Mouse (Mus musculus): ENCODE data around the gene Necab2.

Gene Necab2

DNA sequence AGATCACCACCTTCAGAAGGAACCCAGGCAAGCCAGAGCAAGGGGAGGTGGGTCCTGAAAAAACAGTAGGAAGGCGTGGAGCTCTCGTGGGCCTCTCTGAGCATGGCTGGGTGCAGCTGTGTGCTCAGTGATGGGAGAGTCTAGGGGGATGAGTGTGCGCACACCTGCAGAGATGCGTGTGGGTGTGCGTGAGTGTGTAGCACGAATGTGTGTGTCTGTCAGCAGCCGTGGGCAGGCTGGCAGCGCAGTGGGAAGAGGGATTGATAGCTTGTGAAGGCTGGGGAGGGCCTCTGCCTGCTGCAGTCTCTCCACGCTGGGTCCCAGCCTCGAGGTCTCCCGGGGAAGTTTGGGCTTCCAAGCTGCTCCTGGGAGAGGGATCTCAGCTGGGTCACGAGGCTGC lies 3.1 kb downstream of the Necab2 start:
- no peak for DNase-seq (ENCODE audit: low read depth, low spot score)

DNA sequence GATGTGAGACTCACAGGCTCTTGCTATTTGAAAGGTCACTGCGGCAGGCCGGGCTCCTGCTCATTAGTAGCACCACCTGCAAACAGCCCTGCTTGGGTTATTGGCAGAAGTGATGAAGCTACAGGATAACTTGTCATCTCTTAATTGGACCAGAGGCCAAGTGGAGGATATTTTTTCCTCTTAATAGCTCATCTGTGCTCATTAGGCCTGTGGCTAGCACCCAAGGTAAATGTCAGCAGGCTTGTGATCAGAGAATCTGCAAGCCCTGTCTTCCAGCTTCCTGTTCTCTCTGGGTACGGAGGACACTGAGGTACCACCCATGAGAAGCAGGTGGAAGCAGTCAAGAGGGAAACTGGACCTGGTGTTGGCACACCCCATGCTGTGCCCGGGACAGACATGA lies 4.6 kb downstream of the Necab2 start:
- DNase-seq (ENCODE audit: low read depth, low spot score) = no peak

DNA sequence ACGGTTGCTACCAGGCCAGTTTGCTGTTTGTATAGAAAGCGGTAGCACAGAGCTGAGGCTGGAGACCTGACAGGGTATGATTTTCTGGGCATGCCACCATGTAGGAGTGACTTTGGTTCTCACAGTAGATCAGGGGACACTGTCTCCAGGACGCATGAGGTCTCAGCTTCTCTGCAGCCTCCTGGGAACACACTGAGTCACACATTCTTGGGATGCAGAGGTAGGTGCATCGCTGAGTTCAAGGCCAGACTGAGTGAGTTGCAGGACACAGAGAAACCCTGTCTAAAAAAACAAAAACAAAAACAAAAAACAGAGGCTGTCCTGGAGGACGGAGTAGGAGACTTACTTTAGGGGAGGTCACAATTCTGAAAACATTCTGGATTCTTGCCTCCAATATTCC lies 6.4 kb downstream of the Necab2 start:
- no peak for DNase-seq (ENCODE audit: low read depth, low spot score)

DNA sequence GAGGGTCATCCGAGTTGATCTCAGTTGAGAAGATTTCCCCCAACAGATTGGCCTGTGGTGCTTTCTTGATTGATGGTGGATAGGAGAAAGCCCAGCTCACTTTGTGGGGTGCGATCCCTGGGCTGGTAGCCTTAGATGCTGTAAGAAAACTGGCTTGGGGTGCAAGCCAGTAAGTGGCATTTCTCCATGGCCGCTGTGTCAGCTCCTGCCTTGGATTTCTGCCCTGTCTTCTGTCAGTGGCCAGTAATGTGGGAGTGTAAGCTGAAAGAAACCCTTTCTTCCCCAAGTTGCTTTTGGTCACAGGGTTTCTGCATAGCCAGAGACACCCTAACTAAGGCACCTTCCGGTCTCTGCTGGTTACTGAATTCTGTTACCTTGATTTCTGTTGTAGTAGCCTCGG lies 9.5 kb downstream of the Necab2 start:
- DNase-seq (ENCODE audit: low read depth, low spot score) = no peak

DNA sequence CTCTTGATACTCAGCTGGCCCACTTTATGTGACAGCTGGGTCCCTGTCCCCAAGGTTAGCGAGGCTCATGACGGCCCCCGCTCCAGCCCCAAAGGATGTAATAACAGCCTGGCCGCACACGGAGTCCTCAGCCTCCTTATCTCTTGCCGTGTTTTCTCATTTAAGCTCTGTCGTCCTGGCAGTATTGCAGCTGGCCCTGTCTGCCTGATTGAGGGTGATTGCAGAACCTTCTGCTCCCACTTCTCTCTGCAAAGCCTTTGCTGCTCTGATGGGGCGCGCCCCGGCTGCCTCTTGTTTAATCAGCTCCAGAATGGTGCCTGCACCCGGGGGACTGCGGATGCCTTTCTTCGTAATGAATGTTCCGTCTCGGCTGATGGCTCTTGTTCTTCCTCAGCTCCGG lies 13.2 kb downstream of the Necab2 start:
- DNase-seq (ENCODE audit: low read depth, low spot score) = no peak

DNA sequence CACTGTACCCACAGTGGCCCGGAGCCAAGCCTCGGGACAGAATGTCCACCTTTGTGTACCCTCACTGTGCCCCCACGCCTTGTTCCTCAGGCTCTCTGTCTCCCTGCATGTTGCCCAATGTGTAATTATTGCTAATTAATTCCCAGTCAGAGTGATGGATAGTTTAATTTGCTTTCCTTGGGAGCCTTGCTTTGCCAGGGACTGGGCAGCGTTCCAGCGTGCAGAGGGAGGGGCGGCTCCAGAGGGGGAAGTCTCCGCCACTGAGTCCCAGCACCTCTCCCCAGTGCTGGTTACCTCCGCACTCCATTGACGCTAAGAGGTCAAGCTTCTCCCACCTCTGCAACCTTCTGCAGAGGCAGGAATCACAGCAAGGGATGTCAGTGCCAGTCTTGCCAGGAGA lies 14.8 kb downstream of the Necab2 start:
- DNase-seq (ENCODE audit: low read depth, low spot score) = no peak

DNA sequence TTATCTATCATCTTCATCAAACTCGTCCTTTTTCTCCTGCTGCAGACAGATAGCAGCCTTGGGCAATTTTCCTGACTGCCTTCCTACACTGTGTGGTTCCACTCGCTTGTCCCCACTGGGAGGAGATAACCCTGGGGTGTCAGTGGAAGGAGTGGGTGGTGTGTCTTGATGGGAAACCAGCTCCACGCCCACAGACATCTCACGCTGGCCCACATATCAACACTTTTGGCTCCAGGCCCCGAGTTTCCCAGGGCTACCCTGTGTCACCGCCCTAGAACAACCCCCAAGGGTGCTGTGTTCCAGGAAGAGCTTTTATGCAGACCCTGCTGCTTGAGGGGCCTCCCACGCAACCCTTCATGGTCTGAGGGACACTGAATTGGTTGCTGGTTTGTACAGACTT lies 17.2 kb downstream of the Necab2 start:
- DNase-seq (ENCODE audit: low read depth, low spot score) = no peak

DNA sequence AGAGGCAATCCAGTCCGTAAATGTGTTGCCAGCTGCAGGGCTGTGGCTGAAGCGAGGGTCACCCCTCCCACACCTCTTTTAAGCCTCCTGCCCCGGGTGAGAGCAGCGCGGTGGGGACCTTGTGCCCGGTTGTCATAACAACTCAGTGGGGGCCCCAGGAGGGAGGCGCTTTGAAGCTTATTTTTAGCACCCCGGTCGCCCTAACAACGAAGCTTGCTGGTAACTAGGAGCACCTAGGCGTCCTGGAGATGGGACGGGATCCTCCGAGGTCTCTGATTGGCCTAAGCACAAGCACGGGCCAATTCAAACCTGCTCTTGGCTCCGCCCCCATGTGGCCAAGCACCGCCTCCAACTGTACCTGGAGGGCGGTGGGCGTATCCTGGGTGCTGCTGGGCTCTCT lies 19.6 kb downstream of the Necab2 start:
- peak; percentile 93 for DNase-seq (ENCODE audit: low read depth, low spot score)

DNA sequence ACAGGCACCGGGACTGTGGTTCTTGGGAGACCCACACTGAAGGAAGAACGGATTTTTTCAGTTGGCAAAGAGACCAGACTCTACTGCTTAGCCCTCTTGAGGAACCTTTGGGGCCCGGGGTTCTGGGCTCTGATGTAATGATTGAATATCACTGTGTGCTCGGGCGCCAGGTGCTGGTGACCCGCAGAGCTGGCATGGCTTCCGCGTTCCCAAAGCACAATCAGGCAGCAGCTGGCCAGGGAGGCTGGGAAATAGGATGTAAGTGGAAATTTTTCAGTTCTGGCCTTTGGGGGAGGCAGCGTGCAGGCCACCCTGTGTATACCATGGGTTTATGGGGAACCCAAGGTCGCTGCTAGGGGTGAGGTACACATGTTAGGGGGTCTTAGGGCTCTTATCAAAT lies 20.3 kb downstream of the Necab2 start:
- DNase-seq (ENCODE audit: low read depth, low spot score) = no peak

DNA sequence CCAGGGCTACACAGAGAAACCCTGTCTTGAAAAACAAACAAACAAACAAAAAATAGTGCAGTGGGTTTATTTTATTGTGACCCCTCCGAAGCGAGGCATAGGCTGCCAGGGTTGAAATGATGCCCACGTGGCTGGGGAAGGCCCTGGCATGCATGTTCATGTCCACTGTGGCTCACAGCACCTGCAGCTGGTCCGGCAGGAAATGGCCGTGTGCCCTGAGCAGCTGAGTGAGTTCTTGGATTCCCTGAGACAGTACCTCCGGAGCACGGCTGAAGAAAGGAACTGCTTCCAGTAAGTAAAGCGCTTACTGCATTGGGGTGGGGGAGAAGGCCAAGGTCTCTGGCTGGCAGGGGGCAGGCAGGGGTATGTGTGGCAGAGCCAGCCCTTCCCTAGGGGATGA lies 21.6 kb downstream of the Necab2 start:
- DNase-seq (ENCODE audit: low read depth, low spot score) = no peak

DNA sequence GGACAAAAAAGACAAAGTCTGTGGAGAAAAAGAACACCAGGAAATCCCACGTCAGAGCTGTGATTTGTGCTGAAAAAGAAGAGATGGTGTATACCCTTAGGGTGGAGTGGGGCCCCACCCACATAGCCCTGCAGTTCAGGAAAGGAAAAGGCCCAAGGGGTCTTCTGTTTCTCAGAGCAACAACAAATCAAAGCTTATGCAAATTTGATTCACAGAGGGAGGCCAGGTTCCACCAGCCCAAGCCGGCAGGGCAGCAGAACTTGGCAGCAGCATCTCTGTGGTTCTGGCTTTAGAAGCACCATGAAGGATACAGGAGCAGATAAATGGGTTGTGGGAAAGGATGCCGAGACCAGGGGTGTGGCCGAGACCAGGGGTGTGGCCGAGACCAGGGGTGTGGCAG lies 32.2 kb downstream of the Necab2 start:
- DNase-seq (ENCODE audit: low read depth, low spot score) = peak; percentile 70

DNA sequence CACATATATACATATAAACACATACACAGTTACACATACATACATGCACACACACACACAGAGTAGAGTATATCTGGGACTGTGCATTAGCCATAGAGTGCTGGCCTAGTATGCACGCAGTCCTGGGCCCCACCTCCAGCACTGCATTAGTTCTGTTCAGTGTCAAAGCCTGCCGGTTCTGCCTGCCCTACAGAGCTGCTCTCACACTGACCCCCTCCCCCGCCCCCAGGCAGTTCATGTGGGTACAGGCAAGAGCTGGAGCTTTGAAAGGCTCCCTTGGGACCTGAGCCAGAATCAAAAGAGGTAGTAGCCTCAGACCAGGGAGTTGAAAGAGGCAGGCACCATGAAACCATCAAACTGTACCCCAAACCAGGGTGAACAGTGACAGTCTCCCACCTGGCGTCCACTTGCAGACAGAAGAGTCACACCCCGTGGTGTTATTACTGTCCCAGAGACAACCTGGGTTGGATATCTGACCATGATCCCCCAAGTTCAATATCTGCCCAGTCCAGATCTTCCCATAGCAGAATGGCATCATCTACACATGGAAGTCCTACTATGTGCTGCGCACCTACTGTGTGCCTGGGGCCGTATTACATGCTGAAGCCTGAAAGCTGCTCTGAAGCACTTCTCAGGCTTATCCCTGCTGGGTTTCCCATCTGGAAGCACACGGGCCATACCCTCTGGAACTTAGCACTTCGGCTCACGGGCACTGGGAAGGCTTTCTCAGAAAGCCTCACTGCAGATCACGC lies 37.8 kb downstream of the Necab2 start:
- DNase-seq (ENCODE audit: low read depth, low spot score) = no peak

DNA sequence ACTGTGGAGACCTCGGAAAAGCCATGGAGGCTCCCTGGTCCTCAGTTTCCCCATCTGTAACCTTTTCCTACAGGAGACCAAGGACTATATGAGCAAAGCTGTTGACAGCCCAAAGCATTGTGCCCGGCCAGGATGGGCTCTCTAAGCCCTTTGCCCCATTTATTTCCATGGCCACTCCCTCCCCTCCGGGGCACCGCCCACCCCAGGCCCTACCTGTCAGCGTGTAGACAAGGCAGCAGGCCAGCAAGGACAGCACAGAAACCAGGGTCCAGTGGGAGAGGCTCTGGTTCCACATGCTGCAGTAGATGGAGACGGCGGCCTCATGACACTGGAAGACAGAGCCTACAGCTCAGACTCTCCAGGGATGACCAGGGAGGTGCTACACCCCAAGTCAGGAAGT lies 40.6 kb downstream of the Necab2 start:
- no peak for DNase-seq (ENCODE audit: low read depth, low spot score)

DNA sequence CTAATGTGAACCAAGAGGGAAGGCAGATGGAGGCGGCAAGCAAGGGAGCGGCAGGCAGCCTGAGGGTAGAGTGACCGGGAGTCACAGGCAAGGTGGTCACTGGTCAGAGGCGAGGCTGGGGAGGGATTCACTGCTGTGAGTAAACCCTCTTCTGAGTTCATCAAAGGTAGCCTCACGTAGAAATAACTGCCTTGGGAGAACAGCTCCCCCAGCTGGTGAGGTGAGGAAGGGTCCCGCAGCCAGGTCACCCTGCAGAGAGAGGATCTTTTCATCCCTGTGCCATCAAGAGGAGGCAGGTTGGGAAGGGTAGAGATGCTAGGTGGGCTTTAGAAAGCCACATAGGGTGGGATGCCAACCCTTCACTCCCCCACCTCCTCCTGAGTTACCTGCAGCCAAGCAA lies 50.3 kb downstream of the Necab2 start:
- peak; percentile 65 for DNase-seq (ENCODE audit: low read depth, low spot score)

DNA sequence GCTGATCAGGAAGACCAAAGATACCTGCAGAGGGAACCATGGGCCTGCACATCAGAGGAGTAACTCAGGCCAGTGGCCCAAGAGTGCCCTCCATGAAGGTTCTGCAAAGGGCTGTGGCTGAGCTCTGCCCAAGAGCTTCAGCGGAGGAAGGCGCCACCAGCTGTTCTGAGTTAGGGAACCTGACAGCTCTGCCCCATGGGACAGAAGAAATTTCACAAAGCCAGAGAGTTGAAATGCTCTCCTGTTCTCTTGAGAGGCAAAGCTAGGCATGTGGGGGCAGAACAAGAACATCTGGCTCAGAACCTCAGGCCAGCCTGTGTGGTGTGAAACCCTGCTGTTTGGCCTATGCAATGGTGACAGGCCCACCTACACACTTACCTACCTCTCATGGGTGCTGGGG lies 53.3 kb downstream of the Necab2 start:
- DNase-seq (ENCODE audit: low read depth, low spot score) = no peak

DNA sequence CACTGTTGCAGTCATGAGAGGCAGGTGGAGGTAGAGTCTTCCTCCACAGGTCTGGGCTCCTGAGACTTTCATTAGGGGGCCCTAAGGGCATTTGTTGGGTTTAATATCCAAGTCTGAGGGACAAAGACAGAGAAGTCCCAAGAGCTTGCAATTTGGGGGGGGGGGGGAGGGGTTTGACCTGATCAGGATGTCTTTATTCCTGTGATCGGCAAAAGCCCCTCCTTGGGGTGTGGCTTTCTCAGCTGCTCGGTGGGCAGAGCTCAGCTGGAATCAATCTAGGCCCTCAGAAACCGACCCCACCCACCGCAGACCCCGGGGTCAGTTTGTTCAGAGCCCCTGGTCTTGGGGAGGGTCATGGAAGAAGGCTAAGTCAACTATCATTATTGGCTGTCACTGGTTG lies 55.1 kb downstream of the Necab2 start, which contains the start of gene Slc38a8:
Gene Slc38a8 (minus strand): TSS at position 101 of the 400 bp plus-strand sequence.
- no peak for DNase-seq (ENCODE audit: low read depth, low spot score)

DNA sequence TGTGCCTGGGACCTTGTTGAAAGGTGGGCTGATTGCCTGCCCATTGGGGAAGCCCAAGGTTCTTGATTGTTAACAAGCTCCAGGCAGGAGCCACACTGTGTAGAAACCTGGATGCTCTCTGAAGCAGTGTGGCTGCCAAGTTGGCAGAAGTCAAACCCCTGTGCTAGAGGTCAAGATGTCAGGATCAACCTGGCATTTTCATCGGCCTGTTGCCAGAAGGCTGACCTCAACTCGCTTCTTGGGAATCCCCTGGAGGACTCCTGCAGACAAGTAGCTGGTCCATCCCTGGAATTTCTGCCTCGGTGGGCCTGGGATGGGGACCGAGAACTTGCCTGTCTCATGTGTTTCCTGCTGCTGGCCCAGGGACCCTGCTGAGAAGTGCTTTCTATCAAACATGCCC lies 55.6 kb downstream of the Necab2 start:
- DNase-seq (ENCODE audit: low read depth, low spot score) = no peak

DNA sequence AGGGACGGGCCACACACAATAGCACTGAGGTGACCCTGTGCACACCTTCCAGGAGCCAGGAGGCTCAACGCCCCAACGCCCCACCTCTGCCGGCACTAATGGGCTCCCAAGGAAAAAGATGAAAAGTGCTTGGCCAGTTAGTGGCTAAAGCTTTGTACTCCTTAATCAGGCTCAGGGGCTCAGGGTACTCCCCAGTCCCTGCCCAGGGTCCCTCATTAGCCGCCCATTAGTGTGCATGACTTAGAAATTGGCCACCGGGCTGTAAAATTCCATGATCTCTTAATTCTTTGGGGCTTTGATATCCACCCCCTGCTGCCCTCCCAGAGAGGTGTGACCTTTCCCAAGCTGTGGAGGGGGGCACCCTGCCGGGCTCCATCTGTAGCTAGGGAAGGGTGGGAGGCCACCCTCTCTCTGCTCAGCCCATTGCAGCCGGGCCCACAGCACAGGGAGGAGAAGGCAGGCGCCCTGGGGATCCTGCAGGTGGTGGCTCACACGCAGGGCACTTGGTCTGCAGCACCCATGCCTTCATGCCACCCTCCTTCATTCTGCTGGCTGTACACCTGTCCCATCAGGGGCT lies 56.8 kb downstream of the Necab2 start:
- DNase-seq (ENCODE audit: low read depth, low spot score) = no peak

DNA sequence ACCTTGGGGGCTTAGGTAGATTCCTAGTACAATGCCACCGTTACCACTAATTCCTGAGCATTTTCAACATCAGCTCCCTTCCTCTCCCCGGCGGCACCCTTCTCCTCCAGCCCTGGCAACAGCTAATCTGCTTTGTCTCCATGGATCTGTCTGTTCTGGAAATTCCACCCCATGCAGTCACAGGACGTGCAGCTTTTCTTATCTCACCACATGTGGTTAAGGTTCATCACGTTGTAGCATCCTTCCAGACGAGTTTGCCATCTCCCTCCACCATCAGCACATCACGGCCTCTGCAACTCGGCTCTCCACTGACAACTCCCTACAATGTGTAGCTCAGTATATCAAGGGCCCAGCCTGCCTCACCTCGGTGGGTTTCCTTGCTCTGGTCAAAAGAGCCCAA lies 59.0 kb downstream of the Necab2 start:
- no peak for DNase-seq (ENCODE audit: low read depth, low spot score)

DNA sequence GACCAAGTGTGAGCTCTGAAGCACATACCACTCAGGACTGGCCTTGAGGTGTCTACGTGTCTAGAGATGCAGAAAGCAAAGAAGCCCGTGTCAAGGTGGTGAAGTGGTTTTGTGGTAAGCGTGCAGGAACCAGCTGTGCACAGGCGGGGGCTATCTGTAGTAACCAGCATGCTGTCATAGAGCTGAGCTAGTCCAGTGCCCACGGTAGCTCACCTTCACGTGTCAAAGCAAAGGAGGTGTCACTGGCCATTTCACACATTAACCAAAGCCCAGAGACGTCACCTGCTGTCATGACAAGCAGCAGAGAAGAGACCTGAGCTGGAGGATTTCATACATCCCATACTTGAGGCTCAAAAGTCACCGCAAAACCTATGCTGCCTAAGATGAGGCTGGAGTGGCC lies 59.6 kb downstream of the Necab2 start:
- no peak for DNase-seq (ENCODE audit: low read depth, low spot score)

DNA sequence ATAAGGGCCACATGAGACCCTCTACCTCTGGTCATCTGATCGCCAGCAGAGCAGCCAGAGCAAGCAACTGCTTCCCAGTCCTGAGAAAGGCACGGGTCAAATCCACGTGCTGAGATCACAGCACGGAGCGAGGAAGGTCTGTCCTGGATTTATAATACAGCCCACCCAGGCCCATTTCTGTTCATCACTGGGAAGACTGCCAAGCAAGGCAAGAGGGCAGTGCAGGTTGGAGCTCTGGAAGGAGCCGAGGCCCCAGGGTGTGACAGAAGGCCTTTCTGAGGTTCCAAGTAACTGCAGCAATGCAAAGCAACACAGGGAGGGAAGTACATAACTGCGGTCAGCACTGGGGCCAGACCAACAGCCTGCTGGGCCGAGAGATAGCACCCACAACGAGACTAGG lies 64.0 kb downstream of the Necab2 start:
- DNase-seq (ENCODE audit: low read depth, low spot score) = no peak

DNA sequence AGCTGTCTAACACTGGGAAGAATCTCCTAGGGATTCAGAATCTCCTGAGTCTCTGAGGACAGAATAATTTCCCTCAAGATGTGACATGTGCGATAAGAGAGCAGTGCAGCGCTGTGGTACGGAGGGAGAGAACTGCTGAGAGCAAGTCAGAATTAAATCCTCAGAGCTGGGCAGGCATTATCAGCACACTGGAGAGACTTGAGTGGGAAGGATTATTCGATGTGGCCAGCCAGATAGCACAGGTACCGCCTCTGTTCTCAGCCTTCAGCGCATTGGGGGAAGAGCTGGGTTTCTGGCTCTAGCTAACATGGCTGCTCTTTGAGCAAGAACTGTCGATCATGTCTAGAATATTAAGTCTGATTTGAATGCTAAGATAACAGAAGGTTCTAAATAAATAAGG lies 65.2 kb downstream of the Necab2 start:
- DNase-seq (ENCODE audit: low read depth, low spot score) = no peak

DNA sequence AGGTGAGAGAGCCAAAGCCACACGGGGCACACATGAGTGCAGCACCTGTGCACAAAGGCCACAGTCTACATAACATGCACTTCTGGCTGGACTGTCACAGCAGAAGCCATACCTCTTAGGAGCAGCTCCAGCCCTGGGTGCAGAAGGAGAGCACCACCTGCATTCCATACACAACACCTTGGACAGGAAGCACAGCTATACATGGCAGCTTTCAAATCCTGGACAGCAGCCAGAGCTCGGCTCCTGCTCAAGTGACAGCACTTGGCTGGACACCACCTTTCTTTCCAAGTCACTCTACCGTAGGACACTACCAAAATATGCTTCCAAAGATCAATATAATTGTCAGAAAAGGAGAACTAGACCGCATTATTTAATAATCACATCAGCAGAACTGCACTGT lies 66.9 kb downstream of the Necab2 start:
- DNase-seq (ENCODE audit: low read depth, low spot score) = no peak

DNA sequence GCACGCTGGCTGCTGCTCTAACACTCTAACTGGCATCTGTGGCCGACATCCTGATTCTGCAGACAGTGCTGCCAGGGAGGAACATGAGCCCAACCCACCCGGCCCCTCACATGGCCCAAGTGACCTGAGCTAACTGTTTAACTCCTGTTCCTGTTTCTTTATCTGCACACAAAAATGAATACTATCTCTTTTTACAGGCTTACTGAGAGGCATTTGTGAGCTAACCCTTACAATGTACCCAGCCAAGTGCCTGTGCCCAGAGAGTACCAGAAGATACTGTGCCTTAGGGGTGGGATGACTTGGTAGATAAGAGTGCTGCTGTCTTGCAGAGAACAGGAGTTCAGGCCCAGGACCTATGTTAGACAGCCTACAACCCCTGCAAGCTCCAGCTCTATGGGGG lies 68.4 kb downstream of the Necab2 start:
- no peak for DNase-seq (ENCODE audit: low read depth, low spot score)
